Mouse (Mus musculus) hindbrain, embryonic 11.5 days (tissue): ENCODE measurements at regions not wholly inside any gene's neighbourhood (a gene's known extent, or its start where the extent isn't known, plus 50 kb on each side); places are given as distances from the start of the nearest gene placed in this dataset.

Source experiments
- ATAC-seq: fragments of 200-750 bp; cut with Nextera tagmentation; 2 replicates; pipeline ENCODE4 v1.8.0; 2017; ENCODE audit warnings: mild to moderate bottlenecking, moderate TSS enrichment, moderate library complexity; ENCODE audit not compliant: low FRiP score
- DNase-seq: peaks from one replicate; pipeline ENCODE4 v3.0.0-alpha.2; 2015; ENCODE audit warnings: low spot score
- H3K27ac ChIP-seq: fragments of 300-500 bp; sonication (generic); 2 replicates; pipeline ENCODE4 v1.5.1; 2014; ENCODE audit warnings: mild to moderate bottlenecking, low read depth, low read length
- H3K27me3 ChIP-seq: fragments of 300-500 bp; sonication (generic); 2 replicates; pipeline ENCODE4 v1.6.1; 2014; ENCODE audit warnings: mild to moderate bottlenecking, low read length, moderate library complexity, mixed read lengths; ENCODE audit not compliant: control insufficient read depth, insufficient read depth
- H3K36me3 ChIP-seq: fragments of 300-500 bp; sonication (generic); 2 replicates; pipeline ENCODE4 v1.6.1; 2014; ENCODE audit warnings: mild to moderate bottlenecking, low read length, moderate library complexity, mixed read lengths; ENCODE audit not compliant: control insufficient read depth, insufficient read depth
- H3K4me1 ChIP-seq: fragments of 300-500 bp; sonication (generic); replicated peaks from 2 replicates; pipeline ENCODE4 v1.6.1; 2014; ENCODE audit warnings: low read length, mixed read lengths; ENCODE audit not compliant: control insufficient read depth, insufficient read depth
- H3K4me2 ChIP-seq: fragments of 300-500 bp; sonication (generic); replicated peaks from 2 replicates; pipeline ENCODE4 v1.6.1; 2014; ENCODE audit warnings: mild to moderate bottlenecking, low read depth, low read length
- H3K4me3 ChIP-seq: fragments of 300-500 bp; sonication (generic); 2 replicates; pipeline ENCODE4 v1.5.1; 2014; ENCODE audit warnings: low read depth, low read length
- H3K9ac ChIP-seq: fragments of 300-500 bp; sonication (generic); 2 replicates; pipeline ENCODE4 v1.6.1; 2014; ENCODE audit warnings: low read depth, low read length
- H3K9me3 ChIP-seq: fragments of 300-500 bp; sonication (generic); 2 replicates; pipeline ENCODE4 v1.6.1; 2016; ENCODE audit warnings: low read length; ENCODE audit not compliant: control insufficient read depth
- WGBS: fragments of 180-500 bp; shearing (Covaris S2); extraction: QIAGEN DNeasy Blood & Tissue Kit; methylation state at CpG from one replicate; pipeline ENCODE4 v1.1.7; 2014; 5-methylcytosine and 5-hydroxymethylcytosine counted together

DNA sequence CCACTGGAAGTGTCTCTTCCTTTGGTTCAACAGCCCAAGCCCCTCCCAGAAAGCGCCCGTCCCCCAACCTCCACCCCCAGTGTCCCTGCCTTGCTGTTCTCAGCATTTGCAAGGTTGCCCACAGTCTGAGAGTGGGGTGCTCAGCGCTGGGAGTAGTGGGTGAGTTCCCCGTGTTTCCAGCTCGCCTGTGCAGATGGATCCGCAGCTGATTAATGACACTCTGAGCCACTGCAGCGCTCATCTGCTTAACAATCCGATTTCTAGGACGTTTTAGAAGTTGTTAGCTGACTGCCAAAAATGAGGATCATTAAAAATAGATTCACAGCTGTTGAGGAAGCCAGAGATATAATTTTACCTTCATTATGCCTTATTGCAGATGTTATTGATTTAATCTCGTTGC lies 280.0 kb upstream of the Npvf start:
- H3K27me3 ChIP-seq = no peaks in the 10 kb centered on the region
- ATAC-seq (no peak), DNase-seq (no peak)
- no peaks in the 10 kb centered on the region for H3K4me1 ChIP-seq
- H3K36me3 ChIP-seq = no peaks in the 10 kb centered on the region
- no peak overlapping the region for H3K27ac ChIP-seq
- WGBS = 74% methylated on average over 10 of the region's 10 CpGs
- H3K9me3 ChIP-seq = no peaks in the 10 kb centered on the region
- H3K9ac ChIP-seq = no peak overlapping the region
- H3K4me2 ChIP-seq = no peak overlapping the region
- no peak overlapping the region for H3K4me3 ChIP-seq

DNA sequence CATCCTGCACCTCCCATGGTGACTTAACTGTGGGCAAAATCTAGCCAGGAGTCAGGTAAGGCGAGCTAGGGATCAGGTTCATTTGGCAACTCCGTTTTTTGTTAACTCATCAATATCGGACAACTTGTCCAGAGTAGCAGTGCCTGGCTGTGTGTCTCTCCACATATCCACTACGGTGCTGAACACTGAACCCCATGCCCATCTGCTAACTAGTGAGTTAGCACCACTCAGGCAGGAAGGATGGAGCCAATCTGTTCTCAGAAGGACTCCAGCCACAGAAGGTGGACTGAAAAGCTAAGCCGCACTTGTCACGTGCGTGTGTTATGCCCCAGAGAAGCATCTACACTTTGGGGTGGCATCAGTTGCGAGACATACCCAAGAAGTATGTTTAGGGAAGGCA lies 282.1 kb upstream of the Npvf start:
- no peak overlapping the region for H3K27ac ChIP-seq
- H3K9me3 ChIP-seq = no peaks in the 10 kb centered on the region
- H3K36me3 ChIP-seq = no peaks in the 10 kb centered on the region
- no peak overlapping the region for H3K4me3 ChIP-seq
- no peaks in the 10 kb centered on the region for H3K27me3 ChIP-seq
- WGBS = 93% methylated on average over 8 of the region's 8 CpGs
- no peak overlapping the region for H3K9ac ChIP-seq
- H3K4me2 ChIP-seq = no peak overlapping the region
- ATAC-seq = no peak
- DNase-seq = no peak
- no peaks in the 10 kb centered on the region for H3K4me1 ChIP-seq

DNA sequence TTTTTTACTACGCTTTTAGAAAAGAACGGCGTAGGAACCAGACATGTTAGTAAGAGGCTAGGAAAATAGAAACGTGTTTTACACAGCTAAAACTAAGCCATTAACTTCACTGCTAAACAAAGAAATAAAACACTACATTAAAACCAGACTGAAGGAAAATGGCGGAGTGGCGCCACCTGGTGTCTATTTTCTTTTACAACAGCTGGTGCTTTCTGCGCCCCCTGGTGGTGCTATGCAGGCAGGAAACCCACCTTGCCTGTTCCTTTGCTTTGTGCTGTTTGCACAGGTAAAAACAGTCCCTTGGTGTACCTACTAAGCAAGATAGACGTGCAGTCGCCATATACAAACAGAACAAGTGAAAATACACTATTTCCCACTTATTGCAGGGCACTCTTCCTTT lies 282.9 kb upstream of the Npvf start:
- DNase-seq = peak; percentile 89
- no peak for ATAC-seq
- Histone ChIP-seq H3K4me1 (no peaks in the 10 kb centered on the region), H3K9me3 (no peaks in the 10 kb centered on the region), H3K27ac (no peak overlapping the region), H3K9ac (no peak overlapping the region), H3K27me3 (no peaks in the 10 kb centered on the region), H3K4me3 (no peak overlapping the region), H3K36me3 (no peaks in the 10 kb centered on the region), H3K4me2 (no peak overlapping the region)
- 32% methylated on average over 9 of the region's 9 CpGs for WGBS

DNA sequence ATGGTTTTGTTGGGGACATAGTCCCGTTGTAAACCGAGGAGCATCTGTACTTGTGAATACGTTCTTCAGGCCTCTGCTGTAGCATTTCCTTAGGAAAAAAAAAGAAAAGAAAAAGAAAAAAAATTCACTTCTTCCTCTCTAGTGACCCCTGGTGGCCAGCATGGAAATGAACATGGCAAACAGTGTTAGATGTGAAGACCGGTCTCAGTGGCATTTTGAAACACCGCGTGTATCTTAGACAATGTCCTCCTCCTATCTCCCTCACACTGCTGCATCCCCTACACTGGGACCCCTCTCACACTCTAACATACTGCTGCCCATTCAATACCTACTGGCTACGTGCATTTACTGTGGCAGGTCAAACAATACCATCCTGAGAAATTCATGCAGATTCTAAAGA lies 284.6 kb upstream of the Npvf start:
- Histone ChIP-seq H3K9me3 (no peaks in the 10 kb centered on the region), H3K27ac (peak overlapping the region; percentile 18; the same call in 1 of the 2 replicates), H3K36me3 (no peaks in the 10 kb centered on the region), H3K9ac (no peak overlapping the region), H3K4me3 (no peak overlapping the region), H3K4me2 (no peak overlapping the region), H3K4me1 (no peaks in the 10 kb centered on the region), H3K27me3 (no peaks in the 10 kb centered on the region)
- DNase-seq (peak; percentile 74), ATAC-seq (peak; percentile 69; the same call in 1 of the 2 replicates)
- 31% methylated on average over 7 of the region's 7 CpGs for WGBS

DNA sequence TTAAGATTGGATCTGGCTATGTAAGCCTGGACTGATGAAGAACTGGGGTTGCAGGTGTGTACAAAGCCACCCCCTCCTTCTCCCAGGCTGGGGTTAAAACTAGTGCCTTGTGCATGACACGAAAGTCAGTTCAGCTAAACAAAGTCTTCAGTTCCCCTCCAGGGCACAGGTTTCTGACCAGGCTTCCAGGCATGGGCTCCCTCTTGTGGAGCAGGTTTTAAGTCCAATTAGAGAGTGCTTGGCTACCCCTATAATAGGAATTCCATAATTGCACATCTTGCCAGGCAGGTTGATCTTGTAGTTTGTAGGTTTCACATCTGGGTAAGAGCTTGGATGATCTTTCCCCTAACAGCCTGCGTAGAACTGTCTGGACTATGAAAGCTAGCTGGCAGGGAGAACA lies 285.2 kb upstream of the Npvf start:
- no peaks in the 10 kb centered on the region for H3K4me1 ChIP-seq
- H3K27me3 ChIP-seq = no peaks in the 10 kb centered on the region
- H3K9me3 ChIP-seq = no peaks in the 10 kb centered on the region
- 47% methylated on average over 2 of the region's 2 CpGs for WGBS
- H3K9ac ChIP-seq = no peak overlapping the region
- no peaks in the 10 kb centered on the region for H3K36me3 ChIP-seq
- H3K27ac ChIP-seq = no peak overlapping the region
- no peak overlapping the region for H3K4me3 ChIP-seq
- DNase-seq (no peak), ATAC-seq (no peak)
- no peak overlapping the region for H3K4me2 ChIP-seq

DNA sequence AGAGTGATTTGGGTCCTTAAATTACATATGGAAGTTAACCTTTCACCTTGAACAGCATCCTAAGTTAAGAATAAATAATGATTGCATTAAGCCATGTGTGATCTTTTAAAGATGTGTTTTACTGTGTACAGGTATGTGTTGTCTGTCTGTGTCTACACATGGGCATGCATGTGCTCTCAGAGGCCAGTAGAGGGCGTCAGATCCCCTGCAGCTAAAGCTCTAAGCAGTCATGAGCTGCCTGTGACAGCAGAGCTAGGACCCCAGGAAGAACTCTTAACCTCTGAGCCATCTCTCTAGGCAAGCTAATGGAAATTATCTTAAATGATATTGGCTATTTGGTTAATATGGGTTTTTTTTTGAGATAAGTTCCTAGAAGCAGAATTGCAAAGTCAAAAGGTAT lies 285.9 kb upstream of the Npvf start:
- Histone ChIP-seq H3K36me3 (no peaks in the 10 kb centered on the region), H3K4me2 (no peak overlapping the region), H3K27ac (no peak overlapping the region), H3K9ac (no peak overlapping the region), H3K4me3 (no peak overlapping the region), H3K27me3 (no peaks in the 10 kb centered on the region), H3K4me1 (no peaks in the 10 kb centered on the region), H3K9me3 (no peaks in the 10 kb centered on the region)
- ATAC-seq = no peak
- DNase-seq = no peak
- 13% methylated on average over 1 of the region's 1 CpGs for WGBS

DNA sequence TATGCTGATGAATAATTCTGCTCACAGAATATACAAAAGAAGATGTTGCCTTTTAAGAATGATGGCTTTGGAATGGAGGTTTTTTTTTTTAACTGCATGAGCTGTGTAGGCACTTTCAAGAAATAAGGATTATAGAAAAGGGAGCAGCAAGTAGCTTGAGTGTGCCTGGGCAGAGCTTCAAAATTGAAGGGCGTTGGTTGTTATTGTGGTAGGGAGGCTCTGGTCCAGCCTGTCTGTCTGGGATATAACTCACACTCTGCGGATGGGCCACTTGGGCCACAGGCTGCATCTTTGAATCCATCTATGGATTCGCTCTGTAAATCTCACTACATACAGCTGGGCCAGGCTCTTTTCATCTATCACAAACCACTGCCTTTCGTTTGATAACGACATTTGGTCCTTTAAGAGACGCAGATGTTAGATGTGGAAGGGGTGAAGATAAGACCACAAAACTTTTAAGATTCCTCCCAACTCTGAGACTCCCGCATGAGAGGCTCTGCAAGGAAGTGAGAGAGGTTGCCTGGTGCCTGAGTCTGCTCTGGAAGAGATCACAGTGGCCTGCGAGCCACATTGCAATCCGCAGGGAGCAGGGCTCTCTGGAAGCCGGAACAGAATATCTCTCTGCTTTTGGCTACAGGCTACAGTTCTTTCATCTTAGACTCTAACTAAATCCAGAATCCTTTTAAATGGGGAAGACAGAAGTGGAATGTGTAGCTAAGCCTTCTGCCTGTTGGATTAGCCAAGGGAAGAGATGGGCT lies 286.6 kb upstream of the Npvf start:
- DNase-seq (no peak), ATAC-seq (no peak)
- 82% methylated on average over 10 of the region's 10 CpGs for WGBS
- no peak overlapping the region for H3K9ac ChIP-seq
- no peaks in the 10 kb centered on the region for H3K36me3 ChIP-seq
- H3K27ac ChIP-seq = peak overlapping the region; percentile 27; the same call in 1 of the 2 replicates
- H3K9me3 ChIP-seq = no peaks in the 10 kb centered on the region
- H3K27me3 ChIP-seq = no peaks in the 10 kb centered on the region
- H3K4me1 ChIP-seq = no peaks in the 10 kb centered on the region
- no peak overlapping the region for H3K4me3 ChIP-seq
- no peak overlapping the region for H3K4me2 ChIP-seq

DNA sequence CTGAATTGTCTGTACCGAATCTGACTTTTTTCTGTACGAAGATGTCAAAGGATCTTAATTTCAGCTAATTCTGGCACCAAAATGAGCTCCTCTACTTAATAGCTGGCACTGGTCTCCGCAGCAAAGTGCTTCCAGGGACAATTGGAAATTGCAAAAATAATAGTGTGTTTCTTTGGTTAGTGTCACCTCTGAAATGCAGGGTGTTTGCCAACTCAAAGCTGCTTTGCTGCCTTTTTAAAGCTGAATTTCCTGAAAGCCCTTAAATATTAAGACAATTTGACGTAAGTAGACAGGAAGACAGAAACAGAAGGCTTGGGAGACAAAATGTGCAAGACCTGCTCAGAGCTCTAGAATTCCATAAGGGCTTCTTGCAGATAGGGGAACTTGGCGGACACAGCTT lies 288.5 kb upstream of the Npvf start:
- Histone ChIP-seq H3K4me3 (no peak overlapping the region), H3K27me3 (no peaks in the 10 kb centered on the region), H3K36me3 (no peaks in the 10 kb centered on the region), H3K27ac (no peak overlapping the region), H3K9me3 (no peaks in the 10 kb centered on the region), H3K9ac (no peak overlapping the region), H3K4me1 (no peaks in the 10 kb centered on the region), H3K4me2 (no peak overlapping the region)
- DNase-seq (no peak), ATAC-seq (no peak)
- WGBS = 87% methylated on average over 5 of the region's 5 CpGs

DNA sequence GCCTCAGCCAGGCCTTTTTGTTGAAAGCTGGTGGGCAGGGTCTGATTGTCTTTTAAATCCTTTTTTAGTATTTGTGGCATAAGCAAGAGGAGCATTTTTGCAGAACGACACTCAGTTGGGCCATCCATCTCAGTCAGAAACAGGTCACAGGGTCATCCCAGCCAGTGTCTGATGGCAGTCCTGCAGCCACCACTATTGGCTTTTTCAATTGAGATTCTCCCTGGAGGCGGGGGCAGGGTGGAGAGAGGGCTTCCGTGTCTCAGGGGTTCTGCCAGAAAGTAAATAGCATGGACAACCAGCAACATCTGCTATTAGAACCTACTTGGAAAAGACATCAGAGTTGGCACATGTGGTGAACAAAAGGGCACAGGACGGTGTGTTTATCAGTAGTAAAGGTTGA lies 293.8 kb upstream of the Npvf start:
- Histone ChIP-seq H3K9me3 (no peaks in the 10 kb centered on the region), H3K27ac (0 out of 2 replicates have a peak overlapping the region, but pooled peaks have one; percentile 7), H3K9ac (no peak overlapping the region), H3K4me3 (no peak overlapping the region), H3K4me1 (no peaks in the 10 kb centered on the region; the same call in 1 of the 2 replicates), H3K27me3 (no peaks in the 10 kb centered on the region), H3K36me3 (no peaks in the 10 kb centered on the region), H3K4me2 (no peak overlapping the region)
- ATAC-seq = no peak
- WGBS = 32% methylated on average over 4 of the region's 4 CpGs
- DNase-seq = no peak
